Mouse (Mus musculus) MEL (cell line): Measurements from ENCODE around the gene Pard3.

ENCODE experiments used
- CHD1 ChIP-seq: IDR thresholded peaks from 2 replicates; pipeline ENCODE4 v1.6.1; 2012; ENCODE audit warnings: low read depth, mild to moderate bottlenecking, inconsistent platforms, low read length, improper control_type of control experiment
- CHD2 ChIP-seq: IDR thresholded peaks from 2 replicates; pipeline ENCODE4 v1.6.1; 2011; ENCODE audit warnings: low read length, improper control_type of control experiment
- CTCF ChIP-seq, 3 experiments: IDR thresholded peaks in 2 of 3; conservative IDR thresholded peaks in 1 of 3; 2 replicates each; pipeline ENCODE4 v1.5.1; 2011 to 2012; ENCODE audit warnings: low read length in 3 of 3, low read depth in 2 of 3, mild to moderate bottlenecking in 2 of 3, improper control_type of control experiment in 1 of 3, inconsistent platforms in 1 of 3, mixed read lengths in 1 of 3, moderate library complexity in 1 of 3; ENCODE audit not compliant: control insufficient read depth in 1 of 3, insufficient read depth in 1 of 3, poor library complexity in 1 of 3, severe bottlenecking in 1 of 3
- E2F4 ChIP-seq: IDR thresholded peaks from 2 replicates; pipeline ENCODE4 v1.6.1; 2011; ENCODE audit warnings: low read depth, low read length, improper control_type of control experiment, borderline replicate concordance
- ETS1 ChIP-seq: IDR thresholded peaks from 2 replicates; pipeline ENCODE4 v1.6.1; 2012; ENCODE audit warnings: low read depth, mild to moderate bottlenecking, inconsistent platforms, low read length, improper control_type of control experiment, moderate library complexity
- GATA1 ChIP-seq: IDR thresholded peaks from 2 replicates; pipeline ENCODE4 v1.6.1; 2011; ENCODE audit warnings: low read depth, low read length, improper control_type of control experiment
- HCFC1 ChIP-seq: IDR thresholded peaks from 2 replicates; pipeline ENCODE4 v1.6.1; 2012; ENCODE audit warnings: low read depth, mild to moderate bottlenecking, inconsistent platforms, low read length, improper control_type of control experiment, moderate library complexity
- MAFK ChIP-seq: IDR thresholded peaks from 2 replicates; pipeline ENCODE4 v1.6.1; 2011; ENCODE audit warnings: low read depth, mild to moderate bottlenecking, low read length, improper control_type of control experiment, borderline replicate concordance
- POLR2A ChIP-seq, 2 experiments: IDR thresholded peaks; 2 replicates each; pipeline ENCODE4 v1.6.1; 2011 to 2012; ENCODE audit warnings: low read length in 2 of 2, mild to moderate bottlenecking in 2 of 2, control low read depth in 1 of 2, improper control_type of control experiment in 1 of 2, low read depth in 1 of 2, moderate library complexity in 1 of 2; ENCODE audit not compliant: control insufficient read depth in 1 of 2, insufficient read depth in 1 of 2, poor library complexity in 1 of 2
- POLR2AphosphoS5 ChIP-seq: IDR thresholded peaks from 2 replicates; pipeline ENCODE4 v1.6.1; 2012; ENCODE audit warnings: low read depth, borderline replicate concordance, mild to moderate bottlenecking, inconsistent platforms, low read length, moderate library complexity, mixed read lengths
- TAL1 ChIP-seq: IDR thresholded peaks from 2 replicates; pipeline ENCODE4 v1.6.1; 2012; ENCODE audit warnings: mild to moderate bottlenecking, inconsistent platforms, low read length, moderate library complexity, mixed read lengths
- USF2 ChIP-seq, 2 experiments: IDR thresholded peaks; 2 replicates each; pipeline ENCODE4 v1.6.1; 2011 to 2012; ENCODE audit warnings: improper control_type of control experiment in 2 of 2, low read length in 2 of 2, borderline replicate concordance in 1 of 2, inconsistent platforms in 1 of 2, low read depth in 1 of 2, mild to moderate bottlenecking in 1 of 2; ENCODE audit not compliant: insufficient read depth in 1 of 2

DNA sequence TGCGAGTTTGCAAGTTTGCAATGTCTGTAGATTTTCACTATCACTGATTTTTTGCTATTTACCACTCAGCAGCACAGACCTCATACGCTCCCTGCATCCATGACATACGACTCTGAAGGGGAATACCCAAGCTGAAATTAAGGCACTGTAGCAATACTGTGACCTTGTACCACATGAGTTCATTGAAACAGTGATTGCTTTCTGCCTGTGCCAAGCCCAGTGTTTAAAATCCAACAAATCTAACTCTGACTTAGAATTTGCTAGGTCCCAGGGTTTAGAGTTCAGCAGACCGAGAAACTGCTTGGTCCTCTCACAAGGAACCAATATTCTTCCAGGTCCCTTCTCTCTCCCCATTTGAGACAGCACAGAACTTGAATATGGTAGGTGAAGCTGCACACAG, 26.7 kb downstream of the Pard3 start:
- TF ChIP-seq E2F4 = no peak
- no peak for TF ChIP-seq CHD2
- no peak for TF ChIP-seq GATA1
- no peak for TF ChIP-seq POLR2AphosphoS5
- TF ChIP-seq TAL1 = no peak
- no peak for TF ChIP-seq CHD1
- TF ChIP-seq CTCF (IDR thresholded peaks at IDR 0.05 in 2 of 3, conservative IDR thresholded peaks at IDR 0.05 in 1 of 3; ENCODE audit: control insufficient read depth in 1 of 3, insufficient read depth in 1 of 3, low read depth in 2 of 3, low read length in 3 of 3, poor library complexity in 1 of 3, severe bottlenecking in 1 of 3) = no peak
- no peak for TF ChIP-seq HCFC1
- TF ChIP-seq USF2 (IDR thresholded peaks at IDR 0.05; ENCODE audit: borderline replicate concordance in 1 of 2, insufficient read depth in 1 of 2, low read depth in 1 of 2, low read length in 2 of 2) = no peak
- no peak for TF ChIP-seq ETS1
- TF ChIP-seq POLR2A (IDR thresholded peaks at IDR 0.05; ENCODE audit: control insufficient read depth in 1 of 2, insufficient read depth in 1 of 2, low read depth in 1 of 2, low read length in 2 of 2, poor library complexity in 1 of 2) = no peak
- TF ChIP-seq MAFK = no peak
